Mouse (Mus musculus): Measurements from ENCODE around the gene B230217C12Rik.

DNA sequence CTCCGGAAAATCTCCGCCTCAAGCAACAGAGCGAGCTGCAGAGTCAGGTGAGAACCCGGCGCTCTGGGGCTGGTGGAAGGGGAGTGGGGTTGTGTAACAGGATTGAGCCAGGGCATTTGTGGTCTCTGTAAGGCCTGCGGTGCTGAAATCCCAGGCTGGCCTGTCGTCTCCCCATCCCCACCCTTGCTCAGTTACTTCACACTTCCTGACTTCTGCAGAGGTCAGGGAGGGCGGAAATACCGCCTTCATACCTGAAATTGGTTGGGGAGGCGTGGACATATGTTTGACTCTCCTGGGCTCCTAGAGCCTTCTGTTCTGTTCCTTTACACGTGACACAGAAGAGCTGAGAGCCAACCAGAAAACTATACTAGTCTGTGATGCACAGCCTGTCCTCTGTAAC, 24.8 kb upstream of the B230217C12Rik start:
- TF ChIP-seq POLR2A (IDR thresholded peaks at IDR 0.05; ENCODE audit: borderline replicate concordance, extremely low read depth, insufficient read depth, insufficient read length, poor library complexity, severe bottlenecking) (no peak), CTCF (IDR thresholded peaks at IDR 0.05; ENCODE audit: borderline replicate concordance, extremely low read depth, insufficient read depth, insufficient read length) (no peak)
